Mouse (Mus musculus) colon, adult 2 months (tissue): ENCODE results near the gene Gm14459. TPM values are rescaled to one million over a fixed set of nuclear protein-coding genes. Genes with fewer than 3 reads are reported as not detected.

ENCODE experiments used
- polyA plus RNA-seq: library from polyadenylated mRNA; depleted of rRNA; stranded (reverse); fragments of >200 nt; gene quantifications from 2 replicates; pipeline ENCODE4 v1.2.3, GENCODE M21; 2012; rRNA removed

Gene Gm14459
- not detected in 2 replicates for polyA plus RNA-seq

DNA sequence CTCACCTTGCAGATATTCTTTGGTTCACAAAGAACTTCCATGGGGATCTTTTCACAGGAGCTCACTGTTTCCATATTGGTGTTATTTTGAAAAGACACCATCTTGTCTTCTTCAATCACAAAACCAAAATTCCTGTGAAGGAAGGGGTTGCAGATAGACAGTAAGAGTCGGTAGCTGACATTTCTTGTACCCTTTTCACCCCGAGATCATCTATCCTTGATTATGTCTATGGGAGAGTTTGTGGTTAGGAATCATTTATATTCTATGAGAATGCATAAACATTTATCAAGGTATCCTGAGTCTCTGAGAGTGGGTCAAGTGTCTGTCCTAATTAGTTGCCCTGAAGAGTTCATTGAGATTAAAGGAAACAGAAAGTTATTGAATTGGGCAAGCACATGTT lies at the start of gene Gm14459:
TSS of gene Gm14459 (minus strand) at position 101 of the 400 bp plus-strand sequence.

DNA sequence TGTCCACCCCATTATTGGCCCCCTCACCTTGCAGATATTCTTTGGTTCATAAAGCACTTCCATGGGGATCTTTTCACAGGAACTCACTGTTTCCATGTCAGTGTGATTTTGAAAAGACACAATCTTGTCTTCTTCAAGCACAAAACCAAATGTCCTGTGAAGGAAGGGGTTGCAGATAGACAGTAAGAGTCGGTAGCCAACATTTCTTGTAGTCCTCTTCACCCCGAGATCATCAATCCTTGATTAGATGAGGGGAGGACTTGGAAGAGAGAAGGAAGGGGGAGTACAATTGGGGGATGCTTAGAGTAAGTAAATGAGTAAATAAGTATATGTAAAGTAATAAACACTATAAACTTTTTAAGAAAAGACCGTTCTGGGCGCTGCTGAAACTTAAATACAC lies 23.4 kb upstream of the Gm14459 start, which contains the start of gene Ssxb6:
TSS of gene Ssxb6 (minus strand) at position 101 of the 400 bp plus-strand sequence.

Other genes with a start within 250 kb of the Gm14459 start
- gene Ssxb10, start 197.5 kb downstream of the Gm14459 start, polyA plus RNA-seq: not detected in 2 replicates
- not detected in 2 replicates for gene Ssxb9, start 158.0 kb downstream of the Gm14459 start, polyA plus RNA-seq
- not detected in 2 replicates for gene Ssxb1, start 111.6 kb downstream of the Gm14459 start, polyA plus RNA-seq
- not detected in 2 replicates for gene Ssxb2, start 63.2 kb downstream of the Gm14459 start, polyA plus RNA-seq
- gene Ssxb6, start 23.3 kb upstream of the Gm14459 start, polyA plus RNA-seq: not detected in 2 replicates
- gene Ssxb3, start 66.9 kb upstream of the Gm14459 start, polyA plus RNA-seq: not detected in 2 replicates
- gene Ssxb8, start 165.9 kb upstream of the Gm14459 start, polyA plus RNA-seq: not detected in 2 replicates
- not detected in 2 replicates for gene Ssx9, start 223.5 kb upstream of the Gm14459 start, polyA plus RNA-seq